Mouse (Mus musculus) myocyte (in vitro differentiated cells): ENCODE measurements around the gene Gm11492.

Source experiments
- CEBPB ChIP-seq: IDR thresholded peaks from 2 replicates; pipeline ENCODE4 v1.6.1; 2011; ENCODE audit warnings: mild to moderate bottlenecking, moderate library complexity; ENCODE audit not compliant: poor library complexity, insufficient read depth, severe bottlenecking
- MAX ChIP-seq: IDR thresholded peaks from one replicate; pipeline ENCODE4 v1.6.1; 2011; ENCODE audit warnings: low read depth, mild to moderate bottlenecking, control low read depth
- MYOD1 ChIP-seq, 3 experiments: IDR thresholded peaks; one replicate each; pipeline ENCODE4 v1.6.1; 2011; ENCODE audit warnings: control low read depth in 2 of 3, low read depth in 2 of 3, mild to moderate bottlenecking in 2 of 3, moderate library complexity in 1 of 3; ENCODE audit not compliant: insufficient read length in 2 of 3, control insufficient read depth in 1 of 3
- MYOG ChIP-seq, 3 experiments: IDR thresholded peaks; one replicate each; pipeline ENCODE4 v1.6.1; 2011; ENCODE audit warnings: control low read depth in 2 of 3, low read depth in 2 of 3, mild to moderate bottlenecking in 2 of 3; ENCODE audit not compliant: insufficient read length in 2 of 3, control insufficient read depth in 1 of 3, insufficient read depth in 1 of 3
- POLR2A ChIP-seq: IDR thresholded peaks from one replicate; pipeline ENCODE4 v1.6.1; 2011; ENCODE audit warnings: low read depth, mild to moderate bottlenecking, control low read depth, moderate library complexity; ENCODE audit not compliant: insufficient read length
- POLR2AphosphoS2 ChIP-seq: IDR thresholded peaks from one replicate; pipeline ENCODE4 v1.6.1; 2011; ENCODE audit warnings: low read depth, control low read depth; ENCODE audit not compliant: insufficient read length
- REST ChIP-seq: IDR thresholded peaks from one replicate; pipeline ENCODE4 v1.6.1; 2011; ENCODE audit warnings: mild to moderate bottlenecking, control low read depth, moderate library complexity; ENCODE audit not compliant: insufficient read depth, insufficient read length
- SRF ChIP-seq: IDR thresholded peaks from one replicate; pipeline ENCODE4 v1.6.1; 2011; ENCODE audit warnings: low read depth; ENCODE audit not compliant: control insufficient read depth, insufficient read length
- TCF12 ChIP-seq: IDR thresholded peaks from one replicate; pipeline ENCODE4 v1.6.1; 2011; ENCODE audit warnings: mild to moderate bottlenecking, control low read depth; ENCODE audit not compliant: poor library complexity, insufficient read depth, severe bottlenecking
- USF1 ChIP-seq: IDR thresholded peaks from one replicate; pipeline ENCODE4 v1.6.1; 2011; ENCODE audit warnings: low read depth, mild to moderate bottlenecking, control low read depth, moderate library complexity

DNA sequence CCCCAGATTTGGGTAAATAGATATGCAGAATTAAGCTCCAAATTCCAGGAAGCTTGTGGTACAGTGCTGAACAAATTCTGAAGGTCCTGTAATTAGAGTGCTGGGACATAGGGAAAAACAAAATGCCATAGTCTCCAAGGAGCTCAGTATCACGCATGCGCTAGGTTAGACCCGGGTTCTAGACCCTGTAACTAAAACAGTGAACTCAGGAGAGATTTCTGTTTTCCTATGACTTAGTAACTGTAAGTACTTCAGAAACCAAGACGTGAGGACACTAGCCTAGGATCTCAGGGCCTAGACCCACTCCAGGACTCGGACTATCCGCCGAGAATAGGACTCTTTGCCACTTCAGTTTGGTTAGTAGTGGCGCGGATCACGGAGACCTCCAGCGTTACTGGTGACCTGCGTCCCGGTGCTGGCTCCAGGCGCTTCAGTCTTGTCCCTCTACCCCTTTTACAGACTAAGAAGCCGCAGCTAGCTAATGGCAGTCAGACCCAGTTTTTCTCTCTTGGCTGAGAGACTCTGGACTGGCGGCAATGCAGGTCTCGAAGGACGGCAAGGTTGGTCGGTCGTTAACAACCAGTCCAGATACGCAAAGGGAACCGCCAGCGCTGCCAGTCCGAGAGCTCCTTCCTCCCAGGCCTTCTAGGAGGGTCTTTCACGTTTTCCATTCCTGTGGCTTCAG lies 24.5 kb downstream of the Gm11492 start:
- no peak for TF ChIP-seq POLR2A
- no peak for TF ChIP-seq MYOG (IDR thresholded peaks at IDR 0.05; ENCODE audit: control insufficient read depth in 1 of 3, insufficient read depth in 1 of 3, insufficient read length in 2 of 3, low read depth in 2 of 3)
- no peak for TF ChIP-seq CEBPB
- no peak for TF ChIP-seq SRF
- TF ChIP-seq TCF12 = no peak
- TF ChIP-seq MAX = no peak
- TF ChIP-seq MYOD1 (IDR thresholded peaks at IDR 0.05; ENCODE audit: control insufficient read depth in 1 of 3, insufficient read length in 2 of 3, low read depth in 2 of 3) = no peak
- TF ChIP-seq USF1 = no peak
- TF ChIP-seq REST = no peak
- no peak for TF ChIP-seq POLR2AphosphoS2
